Mouse (Mus musculus): ENCODE data around the gene Slc25a22. TPM values are rescaled to one million over a fixed set of nuclear protein-coding genes. Genes with fewer than 3 reads are reported as not detected.
"Not testable (repeated sequence)": the region's sequence is repeated elsewhere in the genome, so short reads cannot be mapped to it uniquely, and the experiment has no call there.

The Slc25a22 gene
- total and polyA plus RNA-seq, 2 experiments from 2014 or later = 87.3 to 126 TPM

GRCm38 (mm10) chr7:141413809-141414584, 23.7 kb downstream of the Slc25a22 start, which contains the start of gene Gatd1:
Gatd1 (minus strand) TSS chr7:141414136.
- Histone ChIP-seq H3K27ac (peak within 1 kb of the TSS; percentile 91), H3K9ac (replicated peaks; ENCODE audit: low read length) (peak within 1 kb of the TSS; percentile 82), H3K9me3 (ENCODE audit: low read length) (no peaks in the 10 kb centered on the region), H3K4me1 (ENCODE audit: insufficient read depth, low read length) (no peaks in the 10 kb centered on the region; the same call in 1 of the 2 replicates), H3K4me3 (ENCODE audit: low read length) (peak within 1 kb of the TSS; percentile 69), H3K27me3 (ENCODE audit: insufficient read depth, low read length) (no peaks in the 10 kb centered on the region), H3K4me2 (ENCODE audit: low read depth, low read length) (peak within 1 kb of the TSS; percentile 87), H3K36me3 (ENCODE audit: insufficient read depth, low read length) (0 out of 2 replicates have a peak, but pooled peaks cover 3% of the 10 kb centered on the region)
- TF ChIP-seq CTCF (IDR thresholded peaks at IDR 0.05; ENCODE audit: low read depth) = peak; percentile 45
- under 1% methylated on average over 54 of the region's 56 CpGs for WGBS
- ATAC-seq (peak; percentile 92), DNase-seq (ENCODE audit: low spot score) (peak; percentile 100)

DNA sequence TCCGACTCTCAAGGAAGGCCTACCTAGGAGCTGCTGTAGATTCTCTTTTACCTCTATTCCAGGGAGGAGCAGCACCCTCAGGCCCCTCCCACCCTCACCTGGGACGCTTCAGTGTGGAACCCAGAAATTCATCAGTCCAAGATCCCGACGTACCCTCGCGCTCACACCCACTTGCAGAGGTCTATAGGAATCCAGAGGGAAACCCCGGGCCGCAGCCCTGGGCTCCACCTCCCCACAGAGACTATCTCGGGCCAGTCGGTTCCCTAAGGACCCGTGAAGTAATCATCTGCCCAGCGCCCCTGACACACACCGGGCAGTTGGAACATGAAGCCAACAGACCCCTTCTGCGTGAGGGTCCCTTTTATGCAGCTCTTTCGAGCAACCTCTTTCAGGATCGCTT, 24.4 kb downstream of the Slc25a22 start:
- peak overlapping the region; percentile 69 for H3K4me3 ChIP-seq (ENCODE audit: low read length)
- peak overlapping the region; percentile 87 for H3K4me2 ChIP-seq (ENCODE audit: low read depth, low read length)
- no peak for TF ChIP-seq CTCF (IDR thresholded peaks at IDR 0.05; ENCODE audit: low read depth)
- ATAC-seq = peak; percentile 11
- H3K4me1 ChIP-seq (ENCODE audit: insufficient read depth, low read length) = no peaks in the 10 kb centered on the region; the same call in 1 of the 2 replicates
- DNase-seq (ENCODE audit: low spot score) = peak; percentile 28
- 4% methylated on average over 16 of the region's 16 CpGs for WGBS
- H3K36me3 ChIP-seq (ENCODE audit: insufficient read depth, low read length) = 0 out of 2 replicates have a peak, but pooled peaks cover 3% of the 10 kb centered on the region
- peak overlapping the region; percentile 82 for H3K9ac ChIP-seq (replicated peaks; ENCODE audit: low read length)
- H3K9me3 ChIP-seq (ENCODE audit: low read length) = no peaks in the 10 kb centered on the region
- H3K27me3 ChIP-seq (ENCODE audit: insufficient read depth, low read length) = no peaks in the 10 kb centered on the region
- H3K27ac ChIP-seq = peak overlapping the region; percentile 91

DNA sequence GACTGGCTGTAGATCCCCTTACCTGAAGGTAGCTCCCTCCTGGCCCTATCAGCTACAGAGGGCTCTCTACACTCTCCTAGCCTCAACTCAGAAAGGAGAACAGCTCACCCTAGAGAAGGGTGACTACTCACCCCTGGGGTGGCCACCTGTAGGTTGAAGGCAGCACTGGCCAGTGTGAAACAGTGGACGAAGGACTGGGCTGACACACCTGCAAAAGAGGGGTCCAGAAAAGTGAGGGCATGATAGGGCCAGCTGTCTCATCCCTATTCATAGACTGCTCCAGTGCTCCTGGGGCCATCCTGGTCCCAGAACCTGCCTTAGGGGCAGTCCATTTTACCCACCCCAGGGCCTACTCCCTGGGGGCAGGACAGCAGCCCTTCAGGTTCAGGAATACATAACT, 26.0 kb downstream of the Slc25a22 start:
- TF ChIP-seq CTCF (IDR thresholded peaks at IDR 0.05; ENCODE audit: low read depth) = no peak
- Histone ChIP-seq H3K27ac (no peak overlapping the region), H3K9me3 (ENCODE audit: low read length) (no peaks in the 10 kb centered on the region), H3K4me1 (ENCODE audit: insufficient read depth, low read length) (no peaks in the 10 kb centered on the region; the same call in 1 of the 2 replicates), H3K4me2 (ENCODE audit: low read depth, low read length) (no peak overlapping the region), H3K9ac (replicated peaks; ENCODE audit: low read length) (no peak overlapping the region), H3K4me3 (ENCODE audit: low read length) (no peak overlapping the region), H3K36me3 (ENCODE audit: insufficient read depth, low read length) (0 out of 2 replicates have a peak, but pooled peaks cover 3% of the 10 kb centered on the region), H3K27me3 (ENCODE audit: insufficient read depth, low read length) (no peaks in the 10 kb centered on the region)
- DNase-seq (ENCODE audit: low spot score) = no peak
- WGBS = 100% methylated on average over 1 of the region's 1 CpGs
- ATAC-seq = no peak

- Histone ChIP-seq H3K27me3 (ENCODE audit: insufficient read depth, low read length) (no peaks in the 10 kb centered on the region), H3K36me3 (ENCODE audit: insufficient read depth, low read length) (0 out of 2 replicates have a peak, but pooled peaks cover 3% of the 10 kb centered on the region), H3K9me3 (ENCODE audit: low read length) (no peaks in the 10 kb centered on the region), H3K4me2 (ENCODE audit: low read depth, low read length) (no peak overlapping the region), H3K27ac (no peak overlapping the region), H3K4me1 (ENCODE audit: insufficient read depth, low read length) (no peaks in the 10 kb centered on the region; the same call in 1 of the 2 replicates), H3K9ac (replicated peaks; ENCODE audit: low read length) (no peak overlapping the region), H3K4me3 (ENCODE audit: low read length) (no peak overlapping the region)
- no peak for ATAC-seq
- WGBS = 85% methylated on average over 8 of the region's 8 CpGs
- TF ChIP-seq CTCF (IDR thresholded peaks at IDR 0.05; ENCODE audit: low read depth) = no peak
- no peak for DNase-seq (ENCODE audit: low spot score)
Observed at GRCm38 (mm10) chr7:141410631-141411030, 27.1 kb downstream of the Slc25a22 start.

DNA sequence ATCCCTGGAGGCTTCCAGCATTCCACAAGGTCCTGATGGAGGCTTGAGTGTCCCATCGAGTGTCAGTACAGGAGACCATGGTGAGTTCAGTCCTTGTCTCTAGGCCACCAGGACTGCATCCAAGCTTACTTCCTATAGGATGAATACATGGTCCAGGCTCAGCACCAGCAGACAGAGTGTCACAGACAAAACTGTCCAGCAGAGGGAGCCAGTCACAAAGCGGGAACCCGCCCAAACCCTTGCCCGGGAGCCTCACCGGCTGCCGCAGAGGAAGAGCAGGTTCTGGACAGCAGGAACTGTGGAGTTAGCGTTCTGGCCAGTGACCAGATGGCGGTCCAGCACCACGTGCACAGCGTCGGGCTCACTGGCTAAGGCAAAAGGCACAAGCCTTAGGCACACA, 28.9 kb downstream of the Slc25a22 start:
- no peak overlapping the region for H3K4me2 ChIP-seq (ENCODE audit: low read depth, low read length)
- WGBS = 8% methylated on average over 11 of the region's 11 CpGs

DNA sequence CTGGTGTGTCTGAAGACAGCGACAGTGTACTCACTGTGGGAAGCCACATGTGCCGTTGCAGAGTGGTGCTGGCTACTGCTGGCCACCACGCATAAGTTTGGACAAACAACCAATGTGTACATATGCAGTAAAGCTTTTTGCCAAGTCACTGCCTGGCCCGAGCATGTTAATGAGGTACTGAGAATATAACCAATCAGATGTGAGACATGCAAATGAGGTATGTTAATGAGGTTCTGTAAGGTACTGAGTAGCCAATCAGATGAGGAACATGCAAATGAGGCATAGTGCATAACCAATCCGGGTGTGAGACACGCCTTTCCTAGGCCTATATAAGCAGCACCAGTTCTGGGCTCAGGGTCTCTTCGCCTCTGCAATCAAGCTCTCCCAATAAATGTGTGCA, 30.0 kb downstream of the Slc25a22 start:
- WGBS = 93% methylated on average over 7 of the region's 7 CpGs
- H3K36me3 ChIP-seq (ENCODE audit: insufficient read depth, low read length); H3K9ac ChIP-seq (replicated peaks; ENCODE audit: low read length); H3K27me3 ChIP-seq (ENCODE audit: insufficient read depth, low read length); H3K4me3 ChIP-seq (ENCODE audit: low read length); H3K9me3 ChIP-seq (ENCODE audit: low read length); ATAC-seq; H3K27ac ChIP-seq; H3K4me2 ChIP-seq (ENCODE audit: low read depth, low read length); H3K4me1 ChIP-seq (ENCODE audit: insufficient read depth, low read length); DNase-seq (ENCODE audit: low spot score): not testable (repeated sequence)

More for the DNA sequence above, 28.9 kb downstream of the Slc25a22 start:
- Histone ChIP-seq H3K27ac (peak overlapping the region; percentile 51; the same call in 1 of the 2 replicates), H3K4me3 (ENCODE audit: low read length) (no peak overlapping the region), H3K9ac (replicated peaks; ENCODE audit: low read length) (no peak overlapping the region), H3K4me1 (ENCODE audit: insufficient read depth, low read length) (no peaks in the 10 kb centered on the region; the same call in 1 of the 2 replicates), H3K9me3 (ENCODE audit: low read length) (no peaks in the 10 kb centered on the region), H3K36me3 (ENCODE audit: insufficient read depth, low read length) (0 out of 2 replicates have a peak, but pooled peaks cover 3% of the 10 kb centered on the region), H3K27me3 (ENCODE audit: insufficient read depth, low read length) (no peaks in the 10 kb centered on the region)
- ATAC-seq (peak; percentile 82), DNase-seq (ENCODE audit: low spot score) (peak; percentile 93)
- TF ChIP-seq CTCF (IDR thresholded peaks at IDR 0.05; ENCODE audit: low read depth) = peak; percentile 96

All from hindbrain, postnatal 0 days (tissue).